Mouse (Mus musculus): ENCODE measurements around the gene Fcamr. TPM values are rescaled to one million over a fixed set of nuclear protein-coding genes. Genes with fewer than 3 reads are reported as not detected.

The Fcamr gene
- polyA plus RNA-seq, 1 experiment from 2014 or later: not detected

- Histone ChIP-seq H3K27ac (ENCODE audit: low read depth, low read length) (no peak overlapping the region), H3K36me3 (ENCODE audit: control insufficient read depth, insufficient read depth, low read length) (no peaks in the 10 kb centered on the region), H3K27me3 (replicated peaks; ENCODE audit: control insufficient read depth, insufficient read depth, low read length) (no peaks in the 10 kb centered on the region), H3K4me2 (ENCODE audit: low read length) (no peak overlapping the region), H3K4me1 (ENCODE audit: control insufficient read depth, insufficient read depth, low read depth, low read length) (no peaks in the 10 kb centered on the region), H3K9me3 (ENCODE audit: control insufficient read depth, low read length) (no peaks in the 10 kb centered on the region), H3K9ac (ENCODE audit: low read depth, low read length) (no peak overlapping the region), H3K4me3 (ENCODE audit: low read length) (no peak overlapping the region)
- 87% methylated on average over 4 of the region's 4 CpGs for WGBS
- no peak for ATAC-seq
Observed at GRCm38 (mm10) chr1:130864238-130864637, 63.5 kb downstream of the Fcamr start.

Other genes starting within 250 kb of the Fcamr start
- gene Zp3r, start 171.3 kb upstream of the Fcamr start, polyA plus RNA-seq (2015; fragmentation: Nextera tagmentation; extraction: Ambion mirVana): not detected in 2 replicates
- 0.05 TPM in 1 of 2 replicates, not detected in the other for gene C4bp, start 139.3 kb upstream of the Fcamr start, polyA plus RNA-seq (2015; fragmentation: Nextera tagmentation; extraction: Ambion mirVana)
- 0.20 TPM in 1 of 2 replicates, not detected in the other for gene Gm29427, start 85.1 kb upstream of the Fcamr start, polyA plus RNA-seq (2015; fragmentation: Nextera tagmentation; extraction: Ambion mirVana)
- 12.4 and 15.2 TPM in 2 replicates for gene Yod1, start 83.6 kb upstream of the Fcamr start, polyA plus RNA-seq (2015; fragmentation: Nextera tagmentation; extraction: Ambion mirVana)
- 17.6 and 21.0 TPM in 2 replicates for gene Pfkfb2, start 71.6 kb upstream of the Fcamr start, polyA plus RNA-seq (2015; fragmentation: Nextera tagmentation; extraction: Ambion mirVana)
- gene AA986860, start 68.9 kb upstream of the Fcamr start, polyA plus RNA-seq (2015; fragmentation: Nextera tagmentation; extraction: Ambion mirVana): 0.41 and 1.0 TPM in 2 replicates
- not detected in 2 replicates for gene Pigr, start 25.8 kb downstream of the Fcamr start, polyA plus RNA-seq (2015; fragmentation: Nextera tagmentation; extraction: Ambion mirVana)
- 0.95 and 2.4 TPM in 2 replicates for gene Fcmr, start 64.8 kb downstream of the Fcamr start, polyA plus RNA-seq (2015; fragmentation: Nextera tagmentation; extraction: Ambion mirVana)
- gene Il24, start 86.6 kb downstream of the Fcamr start, polyA plus RNA-seq (2015; fragmentation: Nextera tagmentation; extraction: Ambion mirVana): not detected in 2 replicates
- not detected in 2 replicates for gene Il20, start 110.5 kb downstream of the Fcamr start, polyA plus RNA-seq (2015; fragmentation: Nextera tagmentation; extraction: Ambion mirVana)
- gene Il19, start 139.2 kb downstream of the Fcamr start, polyA plus RNA-seq (2015; fragmentation: Nextera tagmentation; extraction: Ambion mirVana): not detected in 2 replicates
- 0.16 TPM in 1 of 2 replicates, not detected in the other for gene Il10, start 218.9 kb downstream of the Fcamr start, polyA plus RNA-seq (2015; fragmentation: Nextera tagmentation; extraction: Ambion mirVana)

All from hindbrain, embryonic 16.5 days (tissue).